Mouse (Mus musculus) spleen, adult 2 months (tissue): ENCODE data around the gene 1700016K19Rik.

Experiments used
- CTCF ChIP-seq: fragments of 200-500 bp; IDR thresholded peaks from 2 replicates; pipeline ENCODE4 v1.5.1; 2011; ENCODE audit warnings: mild to moderate bottlenecking, inconsistent platforms; ENCODE audit not compliant: insufficient read depth, insufficient read length, insufficient replicate concordance; ENCODE audit errors: extremely low read depth
- POLR2A ChIP-seq: fragments of 200-500 bp; IDR thresholded peaks from 2 replicates; pipeline ENCODE4 v1.6.1; 2011; ENCODE audit warnings: low read depth, low read length, inconsistent platforms

- no peak for TF ChIP-seq CTCF
- no peak for TF ChIP-seq POLR2A
These were observed 26.9 kb downstream of the 1700016K19Rik start for GRCm38 (mm10) chr11:76026527-76027138.
